Mouse (Mus musculus) brown adipose tissue, adult 24 weeks (tissue): ENCODE results near the gene Arl5b. TPM values are rescaled to one million over a fixed set of nuclear protein-coding genes. Genes with fewer than 3 reads are reported as not detected.

Experiments used
- H3K27ac ChIP-seq: fragments of 200-500 bp; replicated peaks from 2 replicates; pipeline ENCODE4 v1.5.1; 2012; ENCODE audit warnings: low read depth, mild to moderate bottlenecking, low read length
- H3K4me1 ChIP-seq: fragments of 200-500 bp; 2 replicates; pipeline ENCODE4 v1.6.1; 2012; ENCODE audit warnings: low read length, mixed read lengths; ENCODE audit not compliant: control insufficient read depth, insufficient read depth, insufficient read length
- H3K4me3 ChIP-seq: fragments of 200-500 bp; 2 replicates; pipeline ENCODE4 v1.5.1; 2012; ENCODE audit warnings: low read depth, mild to moderate bottlenecking, low read length, moderate library complexity; ENCODE audit not compliant: insufficient read depth
- polyA plus RNA-seq: library from polyadenylated mRNA; stranded (reverse); fragments of >200 nt; gene quantifications from 2 replicates; pipeline ENCODE4 v1.2.4, GENCODE M21; 2012; ENCODE audit not compliant: missing spikeins, insufficient read depth, insufficient read length

The Arl5b gene
- 9.8 and 12.9 TPM in 2 replicates for polyA plus RNA-seq

- Histone ChIP-seq H3K27ac (peak within 1 kb of the TSS; percentile 83), H3K4me3 (peak within 1 kb of the TSS; percentile 84), H3K4me1 (peaks cover under 1% of the 10 kb centered on the region; the same call in 1 of the 2 replicates)
Measured at GRCm38 (mm10) chr2:15049117-15049873, at the start of gene Arl5b. TSS of gene Arl5b (plus strand) at chr2:15049395.

DNA sequence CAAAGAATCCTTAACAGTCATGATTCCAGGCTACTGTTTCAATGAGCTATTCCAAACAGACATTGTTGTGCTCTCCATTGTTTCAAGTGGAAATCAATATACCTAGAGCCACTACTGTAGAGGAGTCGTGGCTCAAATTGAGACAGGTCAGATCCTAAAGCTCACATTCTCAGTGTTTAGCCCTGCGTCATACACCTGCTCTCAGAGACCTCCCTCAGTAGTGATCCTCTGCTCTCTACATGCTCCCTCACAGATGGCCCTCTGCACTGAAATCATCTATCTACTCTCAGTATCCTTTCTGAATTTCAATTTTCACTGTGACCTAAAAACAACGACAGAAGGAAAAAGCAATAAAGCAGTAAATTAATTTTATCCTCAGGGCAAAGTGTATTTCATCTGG lies 41.7 kb upstream of the Arl5b start:
- Histone ChIP-seq H3K4me3 (no peak overlapping the region), H3K4me1 (no peaks in the 10 kb centered on the region), H3K27ac (no peak overlapping the region)

GRCm38 (mm10) chr2:15008072-15008471 lies 41.1 kb upstream of the Arl5b start:
- Histone ChIP-seq H3K27ac (no peak overlapping the region), H3K4me1 (no peaks in the 10 kb centered on the region), H3K4me3 (no peak overlapping the region)

DNA sequence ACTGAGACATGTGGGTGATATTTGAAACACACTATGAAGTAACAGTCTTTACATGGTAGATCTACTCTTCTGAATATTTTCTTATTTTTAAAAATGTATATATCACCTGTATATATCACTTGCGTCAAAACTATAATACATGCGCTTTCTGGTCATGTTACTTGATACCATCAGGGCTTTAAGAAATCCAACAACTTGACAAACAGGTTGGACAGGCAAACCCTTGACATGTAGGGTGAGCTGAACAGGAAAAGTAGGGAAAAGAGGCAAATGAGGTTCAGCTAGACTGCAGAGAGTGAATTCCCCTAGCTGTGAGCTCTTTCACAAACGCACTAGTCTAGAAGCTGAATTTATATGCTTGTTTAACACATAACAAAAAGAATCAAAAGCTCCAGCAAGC lies 22.4 kb upstream of the Arl5b start:
- H3K4me1 ChIP-seq: no peaks in the 10 kb centered on the region
- no peak overlapping the region for H3K4me3 ChIP-seq
- H3K27ac ChIP-seq: no peak overlapping the region

DNA sequence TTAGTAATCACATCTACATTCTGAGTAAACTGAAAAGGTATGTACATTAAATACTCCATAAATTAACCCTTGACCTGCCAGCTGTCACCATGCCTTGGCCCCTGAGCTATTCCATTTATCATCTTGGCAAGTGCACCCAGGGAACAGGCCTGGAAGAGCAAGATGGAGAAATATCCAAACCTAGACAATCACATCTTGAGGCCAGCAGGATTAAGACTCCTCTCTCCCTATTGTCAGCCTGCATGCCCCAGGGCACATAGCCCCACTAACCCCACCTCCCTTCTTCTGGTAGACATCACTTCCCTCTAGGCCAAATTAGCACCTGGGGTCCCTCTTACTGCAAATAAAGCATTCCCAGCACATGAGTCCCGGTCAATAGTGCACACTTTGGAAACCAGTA lies 21.4 kb upstream of the Arl5b start:
- Histone ChIP-seq H3K27ac (no peak overlapping the region), H3K4me3 (no peak overlapping the region), H3K4me1 (no peaks in the 10 kb centered on the region)

DNA sequence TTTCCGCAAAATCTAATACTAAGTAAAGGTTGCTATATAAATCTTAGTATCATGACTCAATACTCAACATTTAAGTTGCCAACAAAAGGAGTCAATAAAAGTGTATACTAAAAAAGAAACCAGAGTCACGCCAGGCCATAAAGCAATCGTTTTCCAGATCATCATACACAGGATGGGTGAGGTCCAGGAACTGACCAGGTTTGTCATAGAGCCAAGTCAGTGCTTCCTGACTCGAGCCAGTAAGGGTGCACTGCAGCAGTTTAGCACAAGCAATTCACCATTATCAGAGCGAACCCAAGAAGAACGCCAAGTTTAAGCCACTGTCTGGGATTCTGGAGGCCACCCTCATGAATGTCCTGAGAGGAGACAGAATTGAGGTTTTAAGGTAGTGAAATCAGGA lies 10.5 kb upstream of the Arl5b start:
- H3K27ac ChIP-seq: peak overlapping the region; percentile 77
- no peaks in the 10 kb centered on the region for H3K4me1 ChIP-seq
- no peak overlapping the region for H3K4me3 ChIP-seq

DNA sequence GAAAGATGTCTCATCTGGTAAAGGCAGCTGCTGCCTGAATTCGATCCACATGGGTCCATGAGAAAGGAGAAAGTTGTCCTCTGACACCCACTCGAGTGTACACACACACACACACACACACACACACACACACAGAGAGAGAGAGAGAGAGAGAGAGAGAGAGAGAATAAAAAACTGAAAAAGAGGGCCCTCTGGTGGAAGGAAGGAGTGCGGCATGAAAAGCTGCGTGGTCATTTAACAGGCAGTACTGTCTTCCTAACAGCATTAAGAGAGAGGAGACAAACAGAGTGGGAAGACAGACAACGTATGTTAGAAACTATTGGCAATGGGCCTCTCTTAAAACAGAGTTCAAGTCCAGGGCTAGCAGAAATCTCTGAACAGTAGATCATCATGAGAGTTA lies 8.9 kb upstream of the Arl5b start:
- Histone ChIP-seq H3K4me1 (no peaks in the 10 kb centered on the region), H3K4me3 (no peak overlapping the region), H3K27ac (no peak overlapping the region)

DNA sequence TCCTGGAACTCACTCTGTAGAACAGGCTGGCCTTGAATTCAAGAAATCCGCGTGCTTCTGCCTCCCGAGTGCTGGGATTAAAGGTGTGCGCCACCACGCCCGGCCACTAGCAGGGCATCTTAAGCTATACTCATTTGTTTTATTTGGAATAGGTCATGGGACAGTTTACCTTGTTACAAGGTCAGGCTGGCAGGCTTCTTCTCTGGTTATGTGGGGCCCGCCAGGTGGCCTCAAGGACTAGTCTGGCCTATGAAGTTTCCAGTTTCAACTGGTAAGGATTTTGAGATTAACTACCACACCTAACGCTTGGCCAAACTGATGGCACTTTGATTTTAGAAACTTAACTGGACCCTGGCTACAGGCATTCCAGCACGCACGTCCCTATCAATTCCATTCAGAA lies 5.3 kb downstream of the Arl5b start:
- Histone ChIP-seq H3K4me3 (peak overlapping the region; percentile 91), H3K27ac (peak overlapping the region; percentile 99), H3K4me1 (peaks cover 11% of the 10 kb centered on the region; the same call in 1 of the 2 replicates)

DNA sequence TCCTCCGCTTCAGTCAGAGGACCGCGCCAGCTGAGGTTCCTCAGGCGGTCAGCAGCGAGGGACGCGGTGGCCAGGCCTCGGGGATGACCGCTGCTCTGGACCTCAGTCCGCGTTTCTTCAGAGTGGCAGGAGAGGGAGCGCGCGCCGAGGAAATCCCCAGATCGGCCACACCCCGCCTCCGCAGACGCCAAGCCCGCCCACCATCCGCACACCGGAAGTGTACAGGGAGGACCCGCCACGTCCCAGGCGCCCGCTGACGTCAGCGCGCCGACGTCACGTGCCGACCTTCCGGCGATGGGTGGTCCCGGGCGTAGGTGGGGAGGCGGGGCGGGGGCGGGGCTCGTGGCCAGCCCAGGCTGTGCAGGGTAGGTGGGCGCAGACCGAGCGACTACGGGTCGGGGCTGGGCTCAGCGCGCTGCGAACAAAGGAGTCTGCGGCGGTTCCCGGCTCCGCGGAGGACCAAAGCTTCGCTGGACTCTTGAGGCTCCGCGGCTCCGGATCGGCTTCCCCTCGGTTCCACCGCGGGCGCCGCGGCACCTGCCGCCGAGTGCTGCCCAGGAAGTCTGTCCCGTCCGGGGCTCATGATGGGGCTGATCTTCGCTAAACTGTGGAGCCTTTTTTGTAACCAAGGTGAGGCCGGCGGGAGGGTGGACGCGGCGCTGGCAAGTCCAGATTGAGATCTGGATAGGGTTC lies 5.9 kb downstream of the Arl5b start, which contains the start of gene Nsun6:
Gene Nsun6 (minus strand): TSS at position 125 of the 693 bp plus-strand sequence.
- Histone ChIP-seq H3K4me1 (peaks cover 11% of the 10 kb centered on the region; the same call in 1 of the 2 replicates), H3K4me3 (peak within 1 kb of the TSS; percentile 91), H3K27ac (peak within 1 kb of the TSS; percentile 99)

GRCm38 (mm10) chr2:15055741-15056151 lies 6.6 kb downstream of the Arl5b start:
- H3K4me3 ChIP-seq: peak overlapping the region; percentile 87
- peak overlapping the region; percentile 72 for H3K27ac ChIP-seq
- H3K4me1 ChIP-seq: peaks cover 13% of the 10 kb centered on the region

GRCm38 (mm10) chr2:15058227-15058626 lies 9.0 kb downstream of the Arl5b start:
- no peak overlapping the region for H3K4me3 ChIP-seq
- no peak overlapping the region for H3K27ac ChIP-seq
- peaks cover 15% of the 10 kb centered on the region for H3K4me1 ChIP-seq

DNA sequence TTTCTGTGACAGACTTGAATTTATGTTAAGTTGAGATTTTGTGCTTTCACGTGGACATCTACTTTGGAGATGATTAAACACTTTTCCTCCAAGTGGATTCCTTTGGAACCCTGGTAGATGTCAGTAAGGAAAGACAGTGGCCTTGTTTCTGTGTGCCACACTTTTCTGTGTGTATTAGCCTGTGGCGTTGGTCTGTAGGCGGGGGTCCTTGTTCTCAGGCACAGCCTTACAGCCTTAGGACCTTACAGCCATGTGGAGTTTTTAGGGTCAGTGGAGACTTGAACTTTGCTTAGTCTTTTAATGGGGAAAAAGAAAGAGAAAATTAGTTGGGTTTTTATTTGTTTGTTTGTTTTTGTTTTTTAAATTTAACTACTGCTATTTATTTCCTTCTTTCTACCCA lies 11.7 kb downstream of the Arl5b start:
- Histone ChIP-seq H3K4me1 (peaks cover 22% of the 10 kb centered on the region), H3K4me3 (no peak overlapping the region), H3K27ac (peak overlapping the region; percentile 52; the same call in 1 of the 2 replicates)

DNA sequence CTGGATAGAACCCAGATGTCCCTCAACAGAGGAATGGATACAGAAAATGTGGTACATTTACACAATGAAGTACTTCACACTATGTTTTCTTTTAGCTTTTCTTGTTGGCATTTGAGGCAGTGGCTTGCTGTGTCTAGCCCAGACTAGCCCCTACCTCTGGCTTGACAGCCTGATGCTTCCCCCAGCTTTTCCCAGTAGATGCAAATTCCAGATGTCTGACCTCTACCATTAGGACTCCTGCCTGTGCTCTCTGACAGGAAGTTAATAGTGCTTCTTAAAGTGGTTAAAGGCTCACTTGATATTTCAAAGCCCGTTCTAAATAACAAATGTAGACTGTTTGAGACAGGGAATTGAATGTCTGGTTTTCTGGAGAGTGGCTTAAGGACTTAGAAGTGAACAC lies 14.6 kb downstream of the Arl5b start:
- Histone ChIP-seq H3K4me3 (no peak overlapping the region), H3K27ac (peak overlapping the region; percentile 64), H3K4me1 (peaks cover 14% of the 10 kb centered on the region)

- Histone ChIP-seq H3K4me3 (no peak overlapping the region), H3K27ac (peak overlapping the region; percentile 64)
Measured at GRCm38 (mm10) chr2:15064380-15065269, 15.4 kb downstream of the Arl5b start.

GRCm38 (mm10) chr2:15065447-15065846 lies 16.3 kb downstream of the Arl5b start:
- Histone ChIP-seq H3K27ac (0 out of 2 replicates have a peak overlapping the region, but pooled peaks have one; percentile 18), H3K4me3 (no peak overlapping the region), H3K4me1 (peaks cover 14% of the 10 kb centered on the region)

More at GRCm38 (mm10) chr2:15064380-15065269, 15.4 kb downstream of the Arl5b start:
- peaks cover 14% of the 10 kb centered on the region for H3K4me1 ChIP-seq
